Mouse (Mus musculus) CH12.LX (cell line): ENCODE data around the gene Celf2. TPM values are rescaled to one million over a fixed set of nuclear protein-coding genes. Genes with fewer than 3 reads are reported as not detected.

Source experiments
- DNase-seq: peaks from one replicate; pipeline ENCODE4 v3.0.0-alpha.2; 2013; ENCODE audit errors: extremely low read depth
- H3K27ac ChIP-seq: 2 replicates; pipeline ENCODE4 v1.5.1; 2012; ENCODE audit warnings: low read depth, mild to moderate bottlenecking, control low read depth, moderate library complexity; ENCODE audit not compliant: insufficient read depth
- H3K27me3 ChIP-seq: replicated peaks from 2 replicates; pipeline ENCODE3; 2012; ENCODE audit warnings: inconsistent platforms
- H3K36me3 ChIP-seq, 2 experiments: replicated peaks in 1 of 2; 2 replicates each; pipeline versions ENCODE3 to v1.6.1; 2012; ENCODE audit warnings: inconsistent platforms in 1 of 2, low read length in 1 of 2, mild to moderate bottlenecking in 1 of 2, mixed read lengths in 1 of 2, moderate library complexity in 1 of 2; ENCODE audit not compliant: control insufficient read depth in 1 of 2, insufficient read depth in 1 of 2
- H3K4me1 ChIP-seq, 2 experiments: 2 replicates each; pipeline ENCODE4 v1.6.1; 2012; ENCODE audit warnings: inconsistent platforms in 1 of 2, moderate library complexity in 1 of 2; ENCODE audit not compliant: insufficient read depth in 2 of 2, control insufficient read depth in 1 of 2
- H3K4me2 ChIP-seq: 2 replicates; pipeline ENCODE4 v1.6.1; 2012; ENCODE audit warnings: low read depth, mild to moderate bottlenecking, control low read depth; ENCODE audit not compliant: poor library complexity, insufficient read depth, severe bottlenecking
- H3K4me3 ChIP-seq, 3 experiments: fragments of 150-350 bp in 1 of 3; sonication (generic) in 1 of 3; replicated peaks in 1 of 3; 2 replicates each; pipeline versions ENCODE3 to v1.5.1; 2011 to 2012; ENCODE audit warnings: low read depth in 2 of 3, low read length in 2 of 3, mild to moderate bottlenecking in 2 of 3, moderate library complexity in 2 of 3, control low read depth in 1 of 3, improper control_type of control experiment in 1 of 3, inconsistent platforms in 1 of 3, mixed read lengths in 1 of 3; ENCODE audit not compliant: poor library complexity in 1 of 3
- H3K79me2 ChIP-seq: replicated peaks from 2 replicates; pipeline ENCODE4 v1.6.1; 2012; ENCODE audit warnings: mild to moderate bottlenecking, moderate library complexity; ENCODE audit not compliant: control insufficient read depth, poor library complexity, insufficient read depth, severe bottlenecking; ENCODE audit errors: extremely low read depth
- H3K9ac ChIP-seq: 2 replicates; pipeline ENCODE4 v1.6.1; 2012; ENCODE audit warnings: low read depth, mild to moderate bottlenecking, control low read depth, moderate library complexity; ENCODE audit not compliant: insufficient read depth
- H3K9me3 ChIP-seq: replicated peaks from 2 replicates; pipeline ENCODE3; 2012; ENCODE audit warnings: low read length, inconsistent platforms, mixed read lengths
- CTCF ChIP-seq, 2 experiments: IDR thresholded peaks in 1 of 2; conservative IDR thresholded peaks in 1 of 2; 2 replicates each; pipeline ENCODE4 v1.5.1; 2011 to 2012; ENCODE audit warnings: low read depth in 2 of 2, low read length in 2 of 2, improper control_type of control experiment in 1 of 2, inconsistent platforms in 1 of 2, mild to moderate bottlenecking in 1 of 2, moderate library complexity in 1 of 2
- ELF1 ChIP-seq: IDR thresholded peaks from 2 replicates; pipeline ENCODE4 v1.6.1; 2014; ENCODE audit warnings: low read depth, mild to moderate bottlenecking, inconsistent platforms, low read length, improper control_type of control experiment
- HCFC1 ChIP-seq: IDR thresholded peaks from 2 replicates; pipeline ENCODE4 v1.6.1; 2012; ENCODE audit warnings: low read depth, mild to moderate bottlenecking, inconsistent platforms, low read length, improper control_type of control experiment
- IRF4 ChIP-seq: IDR thresholded peaks from 2 replicates; pipeline ENCODE4 v1.6.1; 2014; ENCODE audit warnings: low read depth, mild to moderate bottlenecking, inconsistent platforms, low read length, improper control_type of control experiment
- JUND ChIP-seq: conservative IDR thresholded peaks from 2 replicates; pipeline ENCODE4 v1.6.1; 2011; ENCODE audit warnings: low read depth, low read length, improper control_type of control experiment
- KAT2A ChIP-seq: IDR thresholded peaks from 2 replicates; pipeline ENCODE4 v1.6.1; 2012; ENCODE audit warnings: low read length, improper control_type of control experiment, inconsistent platforms; ENCODE audit not compliant: insufficient replicate concordance
- MAX ChIP-seq: IDR thresholded peaks from 2 replicates; pipeline ENCODE4 v1.6.1; 2011; ENCODE audit warnings: low read length, improper control_type of control experiment
- MAZ ChIP-seq: IDR thresholded peaks from 2 replicates; pipeline ENCODE4 v1.6.1; 2012; ENCODE audit warnings: low read depth, mild to moderate bottlenecking, inconsistent platforms, low read length, improper control_type of control experiment, moderate library complexity
- MEF2A ChIP-seq: IDR thresholded peaks from 2 replicates; pipeline ENCODE4 v1.6.1; 2014; ENCODE audit warnings: low read depth, mild to moderate bottlenecking, inconsistent platforms, low read length, improper control_type of control experiment, borderline replicate concordance
- MXI1 ChIP-seq: IDR thresholded peaks from 2 replicates; pipeline ENCODE4 v1.6.1; 2011; ENCODE audit warnings: mild to moderate bottlenecking, low read depth, low read length, improper control_type of control experiment
- POLR2A ChIP-seq: IDR thresholded peaks from 2 replicates; pipeline ENCODE4 v1.6.1; 2011; ENCODE audit warnings: low read depth, mild to moderate bottlenecking, improper control_type of control experiment, low read length
- POLR2AphosphoS2 ChIP-seq: IDR thresholded peaks from 2 replicates; pipeline ENCODE4 v1.6.1; 2011; ENCODE audit warnings: low read depth, low read length, improper control_type of control experiment
- SIN3A ChIP-seq: IDR thresholded peaks from 2 replicates; pipeline ENCODE4 v1.6.1; 2012; ENCODE audit warnings: low read length, improper control_type of control experiment, inconsistent platforms
- TCF12 ChIP-seq: IDR thresholded peaks from 2 replicates; pipeline ENCODE4 v1.6.1; 2014; ENCODE audit warnings: low read depth, mild to moderate bottlenecking, inconsistent platforms, low read length, improper control_type of control experiment
- UBTF ChIP-seq: IDR thresholded peaks from 2 replicates; pipeline ENCODE4 v1.6.1; 2012; ENCODE audit warnings: low read depth, mild to moderate bottlenecking, inconsistent platforms, low read length, improper control_type of control experiment, moderate library complexity
- USF2 ChIP-seq: conservative IDR thresholded peaks from 2 replicates; pipeline ENCODE4 v1.6.1; 2011; ENCODE audit warnings: low read depth, low read length, improper control_type of control experiment
- ZC3H11A ChIP-seq: IDR thresholded peaks from 2 replicates; pipeline ENCODE4 v1.6.1; 2012; ENCODE audit warnings: low read depth, mild to moderate bottlenecking, inconsistent platforms, low read length, improper control_type of control experiment
- ZNF384 ChIP-seq: IDR thresholded peaks from 2 replicates; pipeline ENCODE4 v1.6.1; 2012; ENCODE audit warnings: low read depth, low read length, improper control_type of control experiment, inconsistent platforms
- dilution Hi-C: fragments of 300-500 bp; cut with MboI; formaldehyde crosslinking; loops from 2 replicates; pipeline ENCODE4 v1.14.3; 2020; ENCODE audit warnings: low sequenced_read_pairs; ENCODE audit not compliant: extremely low pct_unique_long_range_greater_than_20kb, extremely low pct_ligation_motif_present
- in situ Hi-C: fragments of 300-500 bp; cut with MboI; formaldehyde crosslinking; loops from 3 replicates; pipeline ENCODE4 v1.14.3; 2019; ENCODE audit warnings: low sequenced_read_pairs, low pct_ligation_motif_present, low pct_unique_long_range_greater_than_20kb, mixed read lengths
- polyA plus RNA-seq: library from polyadenylated mRNA; unstranded; fragments of >175 nt; gene quantifications from 2 replicates; pipeline ENCODE4 v1.2.1, GENCODE M21; 2012; ENCODE audit warnings: low read depth; ENCODE audit not compliant: insufficient read length
- total RNA-seq, 2 experiments: library from RNA; depleted of rRNA; stranded (reverse); fragments of 300-350 nt in 1 of 2; fragments of >200 nt in 1 of 2; gene quantifications; 2 replicates each; pipeline ENCODE4 v1.2.3; 2012 to 2014

The Celf2 gene
- total and polyA plus RNA-seq, 3 experiments: 51.0 to 143 (median 103) TPM

DNA sequence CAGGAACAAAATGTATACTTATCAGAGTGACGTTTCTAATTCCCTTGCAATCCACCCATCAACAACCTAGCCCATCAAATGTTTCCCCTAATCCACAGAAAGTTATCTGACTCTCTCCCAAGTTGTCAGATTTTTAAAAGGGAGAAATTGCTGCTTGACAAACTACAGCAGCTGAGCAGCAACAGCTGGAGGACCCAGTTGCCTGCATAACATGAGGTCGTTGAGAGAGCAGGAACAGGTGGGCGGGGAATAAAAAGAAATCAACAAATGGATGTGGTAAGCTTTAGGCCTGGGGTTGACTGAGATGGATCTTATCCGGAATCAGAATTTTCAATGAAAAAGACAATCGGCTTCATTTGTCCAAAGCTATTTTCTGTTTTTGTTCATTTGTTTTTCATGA is 632.3 kb downstream of the Celf2 start:
- no peak for DNase-seq
- TF ChIP-seq UBTF (no peak), MEF2A (no peak), IRF4 (no peak), MAX (no peak), SIN3A (no peak), POLR2AphosphoS2 (no peak), USF2 (no peak), JUND (no peak), CTCF (conservative IDR thresholded peaks at IDR 0.05 in 1 of 2, IDR thresholded peaks at IDR 0.05 in 1 of 2; ENCODE audit: low read depth in 2 of 2, low read length in 2 of 2) (no peak), MAZ (no peak), TCF12 (no peak), ZC3H11A (no peak), MXI1 (no peak)
- no peaks in the 10 kb centered on the region for H3K36me3 ChIP-seq
- H3K4me3 ChIP-seq: no peak overlapping the region
- no peak overlapping the region for H3K9ac ChIP-seq
- H3K27me3 ChIP-seq: no peaks in the 10 kb centered on the region
- H3K79me2 ChIP-seq: no peaks in the 10 kb centered on the region
- in situ Hi-C loops: no loop called here
- no peaks in the 10 kb centered on the region for H3K9me3 ChIP-seq
- no peak overlapping the region for H3K4me2 ChIP-seq
- H3K4me1 ChIP-seq: 0 out of 4 replicates have a peak, but pooled peaks cover 0 to 2% of the 10 kb centered on the region in 2 experiments
- dilution Hi-C loops: no loop called here
- H3K27ac ChIP-seq: no peak overlapping the region

DNA sequence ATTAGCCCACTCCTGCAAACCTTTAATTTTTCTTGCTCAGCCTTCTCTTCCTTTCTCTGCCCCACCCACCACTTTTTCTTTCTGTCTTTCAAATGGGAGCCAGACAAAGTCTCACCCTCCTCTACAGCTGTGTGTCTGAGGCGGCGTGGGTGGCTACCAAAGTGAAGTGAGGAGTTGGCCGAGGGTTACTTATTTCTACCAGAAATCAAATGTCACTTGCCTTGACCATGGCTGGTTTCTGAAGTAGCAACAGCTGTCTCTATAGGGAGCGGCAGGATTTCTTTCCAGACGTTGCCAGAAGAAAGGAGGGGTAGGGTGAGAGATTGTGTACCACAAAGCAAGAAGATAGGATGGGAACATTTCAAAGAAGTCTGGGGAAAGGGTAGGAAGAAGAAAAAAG is 632.8 kb downstream of the Celf2 start:
- H3K4me1 ChIP-seq: peaks cover 2% of the 10 kb centered on the region in 2 experiments; a peak in 1 of 4 replicates
- no peaks in the 10 kb centered on the region for H3K79me2 ChIP-seq

More for the DNA sequence above, 632.8 kb downstream of the Celf2 start:
- in situ Hi-C loops: no loop called here
- H3K27ac ChIP-seq: no peak overlapping the region
- H3K4me2 ChIP-seq: no peak overlapping the region
- dilution Hi-C loops: no loop called here
- H3K4me3 ChIP-seq: no peak overlapping the region
- H3K27me3 ChIP-seq: peaks cover 3% of the 10 kb centered on the region
- H3K36me3 ChIP-seq: no peaks in the 10 kb centered on the region
- no peaks in the 10 kb centered on the region for H3K9me3 ChIP-seq
- H3K9ac ChIP-seq: no peak overlapping the region
- DNase-seq: no peak
- TF ChIP-seq HCFC1: no peak
- TF ChIP-seq ZNF384: no peak
- TF ChIP-seq KAT2A: no peak
- TF ChIP-seq ELF1: no peak
- TF ChIP-seq MAX: no peak
- no peak for TF ChIP-seq POLR2A
